Mouse (Mus musculus): Measurements from ENCODE around the gene Il17c. TPM values are rescaled to one million over a fixed set of nuclear protein-coding genes. Genes with fewer than 3 reads are reported as not detected.
A peak's percentile ranks its signal among the peaks of the same experiment; 100 is the strongest.

The Il17c gene
- total RNA-seq, 2 experiments from 2014 or later = not detected

DNA sequence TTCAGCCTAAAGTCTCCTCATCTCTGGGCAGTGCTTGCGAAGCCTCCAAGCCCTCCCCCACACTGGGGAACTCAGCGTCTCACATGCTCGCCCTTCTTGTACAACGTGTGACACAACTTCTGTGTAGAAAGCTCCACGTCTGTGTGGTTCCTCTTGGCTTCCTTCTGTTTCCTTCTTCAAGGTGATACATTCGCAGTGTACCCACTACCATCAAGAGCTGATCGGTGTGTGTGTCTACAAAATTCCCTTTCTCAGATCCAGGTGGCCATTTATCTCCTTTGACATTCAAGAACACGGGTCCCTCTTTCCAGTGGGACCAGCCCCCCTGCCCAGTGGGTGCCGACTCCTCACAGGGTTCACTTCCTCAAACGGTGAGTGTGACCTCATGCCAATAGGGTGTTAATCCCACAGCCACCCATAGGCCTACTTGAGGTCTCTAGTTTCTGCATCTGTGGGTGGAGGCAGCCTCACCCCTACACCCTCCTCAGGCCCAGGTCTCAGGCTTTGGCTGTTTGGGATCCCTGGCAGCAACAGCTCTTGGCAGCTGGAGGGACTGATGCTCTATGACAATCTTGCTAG, 8.3 kb downstream of the Il17c start:
- no peak for DNase-seq (ENCODE audit: low spot score in 2 of 2)

DNA sequence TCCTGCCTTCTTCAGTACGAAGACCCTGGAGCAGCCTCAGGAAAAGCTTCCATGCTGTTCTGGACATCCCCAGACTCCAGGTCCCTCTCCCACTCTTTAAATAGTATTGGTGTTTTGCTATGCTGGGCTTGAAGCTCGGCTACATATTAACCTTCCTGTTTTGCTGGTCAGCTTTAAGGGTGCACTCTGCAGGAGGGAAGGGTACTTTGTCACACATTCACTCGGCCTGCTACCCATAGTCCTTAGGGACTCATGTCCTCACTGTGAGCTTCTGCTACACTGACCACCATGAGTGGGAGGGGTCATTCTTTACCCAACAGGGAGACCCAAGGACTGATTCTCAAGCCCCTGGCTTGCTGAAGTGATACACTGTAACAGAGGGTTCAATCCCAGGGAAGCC, 8.8 kb downstream of the Il17c start:
- DNase-seq (ENCODE audit: low spot score in 2 of 2) = no peak

DNA sequence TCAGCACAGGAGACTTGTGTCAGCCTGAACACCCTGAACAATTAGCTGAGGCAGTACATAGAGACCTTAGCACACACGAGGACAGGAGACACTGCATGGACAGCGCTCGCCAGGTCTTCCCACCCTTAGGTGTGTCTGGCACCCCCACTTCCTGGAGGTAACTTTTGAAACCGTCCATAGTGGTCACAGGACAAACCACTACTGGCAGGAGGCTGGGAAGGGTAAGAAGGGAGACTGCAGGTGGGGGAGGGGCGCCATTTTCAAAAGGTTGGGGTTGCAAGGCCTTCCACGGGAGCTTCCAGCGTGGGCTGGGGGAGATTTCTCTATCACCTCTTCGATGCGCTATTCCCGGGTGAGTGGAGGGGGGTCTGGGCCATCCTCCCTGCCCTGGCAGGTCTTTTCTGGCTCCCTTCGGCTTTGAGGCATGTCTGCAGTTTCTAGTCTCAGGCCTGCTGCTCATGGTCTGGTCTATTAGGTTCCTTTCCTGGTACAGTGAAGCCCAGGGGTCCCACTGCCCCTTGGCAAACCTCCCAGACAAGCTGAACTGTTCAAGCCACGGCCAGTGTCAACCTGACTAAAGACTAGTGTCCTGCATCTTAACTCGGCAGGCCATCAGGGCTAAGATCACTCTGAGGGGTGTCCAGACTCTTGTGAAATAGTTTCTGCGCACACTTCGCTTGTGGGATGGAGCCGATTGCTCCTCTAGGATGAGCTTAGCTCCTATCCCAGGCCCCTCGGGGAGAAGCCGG, 10.0 kb downstream of the Il17c start:
- DNase-seq (ENCODE audit: low spot score in 2 of 2) = no peak

DNA sequence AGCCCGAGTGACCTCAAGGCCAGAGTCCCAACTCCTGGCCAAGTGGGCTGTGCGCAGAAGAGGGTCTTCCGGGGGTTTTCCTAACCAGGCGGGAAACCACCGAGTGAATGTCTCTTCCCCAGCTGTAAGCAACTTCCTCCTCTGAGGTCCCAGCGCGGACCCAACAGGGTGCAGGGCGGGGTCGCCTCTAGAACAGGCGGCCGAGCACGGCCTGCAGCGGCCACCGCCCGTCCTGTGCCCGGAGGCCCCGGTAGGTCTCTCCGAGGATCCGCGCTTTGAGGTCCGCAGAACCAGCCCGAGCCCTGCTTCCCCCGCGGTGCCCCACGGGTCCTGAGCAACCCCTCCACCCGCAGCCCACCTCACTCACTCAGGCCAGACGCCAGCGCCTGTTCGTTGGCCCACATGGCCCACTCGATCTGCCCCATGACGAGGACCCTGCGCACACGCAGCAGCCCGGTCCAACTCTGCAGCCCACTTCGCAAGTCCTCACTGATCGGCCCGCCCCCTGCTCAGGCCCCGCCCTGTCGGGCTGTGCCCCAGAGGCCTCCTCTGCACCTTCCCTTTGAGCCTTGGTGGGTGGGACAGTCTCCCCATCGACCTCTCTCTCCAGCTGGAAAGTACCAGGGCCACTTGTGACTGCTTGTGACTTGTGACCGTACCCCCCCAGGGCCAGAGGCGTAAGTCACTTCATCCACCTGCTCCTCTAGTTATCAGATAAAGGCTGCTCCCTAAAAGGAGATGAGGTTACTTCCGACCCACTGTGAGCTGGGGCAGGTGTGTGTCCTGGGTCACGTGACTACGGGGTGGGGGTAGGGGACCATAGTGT, 10.8 kb downstream of the Il17c start, which contains the start of gene Cyba:
TSS of gene Cyba (minus strand) at position 488 of the 826 bp plus-strand sequence.
- no peak for DNase-seq (ENCODE audit: low spot score in 2 of 2)

DNA sequence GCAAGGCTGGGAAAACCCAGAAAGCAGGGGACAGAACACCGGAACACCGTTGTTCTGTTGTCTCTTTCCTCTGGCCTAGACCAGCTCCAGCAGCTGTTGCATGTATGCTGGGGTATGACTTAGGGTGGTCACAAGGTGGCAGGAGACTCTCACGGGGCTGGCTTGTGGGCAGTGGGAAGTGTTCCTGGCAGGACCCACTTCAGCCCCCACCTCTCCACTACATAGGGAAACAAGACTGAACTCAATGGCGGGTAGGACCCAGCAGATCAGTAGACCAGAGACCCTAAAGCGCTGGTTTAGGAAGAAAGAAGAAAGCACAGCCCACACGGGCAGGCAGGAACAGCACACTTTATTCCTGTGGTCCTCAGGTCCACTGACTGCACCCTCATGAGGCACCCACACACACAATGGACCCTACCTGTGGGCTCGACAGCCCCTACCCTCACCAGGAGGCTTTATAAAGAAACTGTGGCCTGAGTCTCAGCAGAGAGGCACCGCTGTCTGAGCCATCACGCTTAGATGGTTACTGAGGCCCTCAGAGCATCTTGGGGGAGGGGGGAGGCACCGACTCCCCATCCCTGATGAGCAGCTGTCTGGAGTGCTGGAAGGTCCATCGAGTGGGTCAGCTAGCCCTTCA, 11.6 kb downstream of the Il17c start:
- DNase-seq (ENCODE audit: low spot score in 2 of 2) = no peak

DNA sequence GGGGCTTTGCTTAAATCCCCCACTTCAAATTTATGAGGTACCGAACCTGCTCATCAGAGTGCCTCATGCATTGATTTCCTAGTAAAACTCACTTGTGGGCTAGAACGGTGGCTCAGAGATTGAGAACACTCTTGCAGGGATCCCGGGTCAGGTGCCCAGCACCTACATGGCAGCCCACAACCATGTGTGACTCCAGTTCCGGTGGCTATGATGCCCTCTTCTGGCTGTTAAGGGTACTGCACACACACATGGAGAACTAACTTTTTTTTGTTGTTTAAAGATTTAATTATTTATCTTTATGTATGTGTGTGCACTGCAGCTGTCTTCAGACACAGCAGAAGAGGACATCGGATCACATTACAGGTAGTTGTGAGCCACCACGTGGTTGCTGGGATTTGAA, 13.6 kb downstream of the Il17c start:
- no peak for DNase-seq (ENCODE audit: low spot score in 2 of 2)

DNA sequence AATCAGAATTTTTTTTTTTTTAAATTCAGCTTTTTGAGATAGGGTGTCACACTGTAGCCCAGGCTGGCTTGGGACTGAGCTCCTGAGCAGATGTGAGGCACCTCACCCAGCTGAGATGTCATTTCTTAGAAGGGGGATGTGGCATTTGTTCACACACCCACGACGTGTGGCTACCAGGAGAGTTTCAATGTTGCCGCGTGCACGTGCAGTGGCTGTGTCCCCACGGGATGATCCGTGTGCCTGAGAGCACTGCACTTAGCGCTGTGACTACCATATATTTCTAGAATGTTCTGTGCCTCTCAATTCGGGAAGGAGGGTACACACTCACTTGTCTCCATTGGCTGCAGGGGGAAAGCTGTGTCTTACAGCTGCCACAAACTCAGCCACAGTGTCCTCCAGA, 14.3 kb downstream of the Il17c start:
- no peak for DNase-seq (ENCODE audit: low spot score in 2 of 2)

DNA sequence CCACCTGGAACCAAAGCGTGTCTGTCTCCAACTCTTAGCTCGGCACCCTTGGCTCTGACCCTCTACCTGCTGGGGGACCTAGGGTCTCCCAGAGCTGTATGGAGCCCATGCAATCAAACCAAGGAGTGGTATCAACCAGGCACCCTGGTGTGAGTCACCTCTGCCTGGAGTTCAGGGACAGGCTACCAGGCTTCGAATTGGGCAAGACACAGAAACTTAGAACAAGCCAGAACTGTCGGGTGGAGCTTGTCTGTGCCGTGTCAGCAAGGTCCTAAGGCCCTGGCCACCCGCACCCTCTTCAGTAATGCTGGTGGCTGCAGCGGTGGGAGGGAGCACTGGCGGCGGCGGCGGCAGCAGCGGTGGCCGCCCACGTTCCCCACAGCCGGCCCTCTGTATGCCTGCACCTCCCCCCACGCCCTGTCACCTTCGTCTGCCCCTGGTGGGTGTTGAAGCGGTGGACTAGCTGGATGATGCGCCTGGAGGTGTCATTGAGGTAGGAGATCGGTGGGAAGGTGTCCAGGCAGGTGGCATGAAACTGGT, 14.8 kb downstream of the Il17c start:
- DNase-seq (ENCODE audit: low spot score in 2 of 2) = no peak

DNA sequence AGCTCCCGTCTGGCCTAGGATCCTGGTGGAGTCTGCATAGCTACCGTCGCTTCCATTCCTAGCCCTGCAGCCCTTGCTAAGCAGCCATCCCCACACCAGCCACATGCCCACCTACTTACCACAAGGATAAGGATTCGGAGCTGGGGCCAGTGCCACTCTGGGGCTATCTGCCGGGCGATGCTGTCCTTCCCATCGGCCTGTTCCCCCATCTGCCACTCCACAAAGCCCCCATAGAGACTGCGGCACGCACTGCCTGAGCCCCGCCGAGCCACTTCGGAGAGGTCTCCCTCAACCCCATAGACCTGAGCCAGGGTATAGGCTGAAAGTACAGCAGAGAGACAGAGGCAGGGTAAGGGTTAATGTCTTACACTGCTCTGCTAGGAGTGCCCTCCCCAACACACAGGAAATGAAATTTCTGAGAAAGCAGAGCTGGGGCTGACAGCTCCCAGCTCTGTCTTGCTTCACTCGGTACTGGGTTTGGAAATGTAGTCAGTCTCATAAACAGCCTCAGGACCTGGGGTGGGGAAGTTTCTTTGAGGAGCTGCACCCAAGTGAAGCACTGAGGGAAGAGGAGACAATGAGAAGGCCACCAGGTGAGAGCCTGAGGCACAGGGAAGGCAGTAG, 16.0 kb downstream of the Il17c start:
- DNase-seq (ENCODE audit: low spot score in 2 of 2) = no peak

DNA sequence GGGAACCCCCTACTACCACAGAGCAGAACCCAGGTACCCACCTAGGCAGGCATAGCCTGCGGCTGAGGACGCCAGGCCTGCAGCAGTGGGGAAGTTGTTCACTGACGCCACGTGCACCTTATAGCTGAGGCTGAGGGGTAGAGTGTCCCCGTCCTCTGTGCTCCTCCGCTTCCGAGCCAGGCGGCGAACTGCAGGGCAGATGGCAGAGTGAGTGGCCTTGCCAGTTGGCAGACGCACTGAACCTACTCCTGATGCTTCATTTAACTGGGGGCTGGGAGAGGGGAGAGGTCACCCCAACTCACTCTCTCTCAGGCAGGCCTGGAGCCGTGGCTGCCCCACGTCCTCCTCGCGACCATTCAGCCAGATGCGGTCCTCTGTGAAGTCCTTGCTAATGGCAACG, 17.5 kb downstream of the Il17c start:
- DNase-seq (ENCODE audit: low spot score in 2 of 2) = no peak

DNA sequence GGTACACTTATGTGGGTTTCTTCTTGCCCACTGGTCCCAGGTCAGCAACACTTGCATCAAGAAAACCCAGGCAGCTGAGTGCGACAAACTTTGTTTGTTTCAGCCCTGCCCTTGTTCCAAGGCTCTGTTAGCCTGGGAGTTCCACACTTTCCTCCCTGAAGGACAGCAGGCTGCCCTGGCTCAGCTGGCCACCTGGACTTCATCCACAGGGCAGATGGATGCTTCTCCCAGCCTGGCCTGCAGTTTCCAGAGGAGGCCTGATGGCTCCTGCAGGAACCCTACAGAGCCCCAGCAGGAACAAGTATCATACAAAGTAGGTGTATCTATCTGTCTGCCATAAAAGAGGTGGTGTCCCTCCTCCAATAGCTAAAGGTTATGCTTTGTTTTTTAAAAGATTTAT, 19.5 kb downstream of the Il17c start:
- DNase-seq (ENCODE audit: low spot score in 2 of 2) = no peak

DNA sequence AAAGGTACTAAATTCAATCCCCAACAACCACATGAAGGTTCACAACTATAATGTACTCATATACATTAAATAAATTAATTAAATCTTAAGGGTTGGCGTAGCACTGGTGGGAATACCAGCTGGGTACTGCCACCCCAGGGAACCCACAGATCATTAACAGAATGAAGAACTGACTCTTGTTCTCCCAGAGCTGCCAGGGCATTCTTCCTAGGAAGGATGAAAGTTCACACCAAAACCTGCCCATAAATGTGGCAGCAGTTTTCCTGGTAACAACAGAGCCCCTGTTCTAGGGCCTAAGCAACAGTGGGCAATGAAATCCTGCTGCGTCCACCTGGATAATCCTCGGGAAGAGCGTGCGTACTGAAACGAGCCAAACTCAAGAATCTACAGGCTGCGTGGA, 20.5 kb downstream of the Il17c start:
- DNase-seq (ENCODE audit: low spot score in 2 of 2) = no peak

DNA sequence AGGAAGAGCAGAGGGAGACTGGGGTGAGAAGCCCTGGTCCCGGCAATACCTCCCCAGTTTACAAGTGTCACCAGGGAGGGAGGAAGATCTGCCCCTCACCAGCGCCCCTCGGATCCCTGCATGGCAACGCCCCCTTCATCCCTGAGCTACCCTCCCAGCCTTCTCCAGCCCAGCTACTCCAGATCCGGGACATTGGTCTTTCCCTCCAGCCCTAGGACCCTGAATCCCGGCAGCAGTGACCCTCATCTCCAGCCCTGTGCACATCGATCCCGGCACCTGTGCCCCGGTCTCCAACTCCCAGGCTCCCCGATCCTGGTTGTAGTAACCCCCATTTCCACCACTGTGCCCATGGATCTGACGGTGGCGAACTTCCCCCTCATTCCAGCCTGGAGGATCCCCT, 21.0 kb downstream of the Il17c start:
- no peak for DNase-seq (ENCODE audit: low spot score in 2 of 2)

DNA sequence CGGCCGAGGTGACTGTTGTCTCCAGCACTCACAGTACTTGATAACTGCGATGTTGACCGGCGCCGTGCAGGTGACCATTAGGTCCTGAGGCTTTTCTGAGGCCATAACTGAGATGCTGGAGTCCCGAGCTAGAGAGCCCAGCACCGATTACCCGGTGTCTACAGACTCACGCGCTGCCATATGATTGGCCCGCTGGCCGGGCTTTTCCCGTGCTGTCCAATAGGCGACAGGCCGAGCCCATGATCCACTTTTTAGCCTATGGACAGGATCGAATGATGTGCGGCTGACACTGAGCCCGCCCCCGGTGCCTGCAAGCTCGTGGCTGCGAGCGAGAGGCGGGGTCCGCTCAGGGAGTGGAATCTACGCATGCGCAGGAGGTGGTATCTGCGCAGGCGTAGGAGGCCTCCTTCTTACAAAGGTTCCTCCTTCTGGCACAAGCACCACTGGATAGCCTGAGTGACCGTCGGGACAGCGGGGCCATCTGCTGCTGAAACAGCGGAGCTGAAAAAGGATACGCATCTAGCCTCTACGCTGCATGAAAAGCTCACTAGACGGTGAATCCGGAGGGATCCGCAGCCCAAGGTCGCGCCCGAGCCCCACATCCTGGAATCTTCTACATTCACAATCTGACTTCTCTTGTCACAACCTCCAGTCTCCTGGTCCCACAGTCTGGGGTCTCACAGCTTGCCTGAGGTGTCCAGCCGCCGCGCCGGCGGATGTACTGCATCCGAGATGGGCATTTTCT, 21.6 kb downstream of the Il17c start, which contains the start of gene Mvd:
TSS of gene Mvd (minus strand) at position 161 of the 745 bp plus-strand sequence.
- peak; percentile 99 to 100 for DNase-seq (ENCODE audit: low spot score in 2 of 2)

DNA sequence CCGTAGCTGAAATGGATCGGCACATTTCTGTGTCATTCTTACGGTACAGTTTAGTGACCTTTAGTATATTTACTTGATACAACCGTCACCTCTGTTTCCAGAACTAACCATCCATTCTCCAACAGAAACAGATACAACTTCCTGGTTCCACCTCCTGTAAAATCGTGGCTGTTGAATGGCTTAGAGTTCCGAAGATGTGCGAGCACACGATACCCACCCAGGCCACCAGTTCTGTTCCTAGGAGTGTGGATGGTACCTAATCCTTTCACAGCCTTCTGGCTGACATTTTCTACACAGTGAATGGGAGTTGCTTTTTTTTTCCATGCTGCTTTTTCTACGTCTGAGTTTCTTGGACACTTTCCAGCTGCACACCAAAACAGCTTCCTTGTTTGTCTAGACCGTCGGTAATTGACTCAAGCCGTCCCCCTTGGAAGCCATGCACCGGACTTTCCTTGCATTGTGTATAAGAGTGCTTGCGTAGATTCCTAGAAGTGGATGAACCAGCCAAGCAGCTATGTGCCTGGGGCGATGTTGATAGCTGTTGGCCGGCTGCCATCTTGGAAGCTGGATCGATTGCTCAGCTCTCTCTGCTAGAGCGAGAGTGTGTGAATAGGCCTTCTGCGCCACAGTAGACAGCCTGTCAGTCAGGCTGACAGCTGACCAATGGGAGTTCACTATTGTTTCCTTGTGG, 22.4 kb downstream of the Il17c start:
- peak; percentile 77 to 80 for DNase-seq (ENCODE audit: low spot score in 2 of 2)

DNA sequence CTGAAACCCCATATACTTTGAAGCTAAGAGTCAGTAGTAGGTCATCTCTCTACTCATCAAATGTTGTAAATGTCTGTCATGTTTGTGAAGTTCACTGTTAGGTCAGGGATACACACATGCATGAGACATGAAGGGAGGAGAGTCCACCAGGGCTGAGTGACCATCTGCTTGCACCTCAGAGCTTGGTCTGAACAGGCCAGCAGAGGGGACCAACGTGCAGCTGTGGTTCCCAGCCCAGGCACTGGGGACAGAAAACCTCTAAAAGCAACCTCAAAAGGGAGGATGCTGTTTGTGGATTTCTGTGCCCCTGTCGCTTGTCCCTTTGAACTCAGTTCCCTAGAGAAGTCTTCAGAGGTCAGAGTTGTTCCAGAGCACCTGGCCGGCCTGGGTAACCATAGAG, 23.4 kb downstream of the Il17c start:
- no peak for DNase-seq (ENCODE audit: low spot score in 2 of 2)

DNA sequence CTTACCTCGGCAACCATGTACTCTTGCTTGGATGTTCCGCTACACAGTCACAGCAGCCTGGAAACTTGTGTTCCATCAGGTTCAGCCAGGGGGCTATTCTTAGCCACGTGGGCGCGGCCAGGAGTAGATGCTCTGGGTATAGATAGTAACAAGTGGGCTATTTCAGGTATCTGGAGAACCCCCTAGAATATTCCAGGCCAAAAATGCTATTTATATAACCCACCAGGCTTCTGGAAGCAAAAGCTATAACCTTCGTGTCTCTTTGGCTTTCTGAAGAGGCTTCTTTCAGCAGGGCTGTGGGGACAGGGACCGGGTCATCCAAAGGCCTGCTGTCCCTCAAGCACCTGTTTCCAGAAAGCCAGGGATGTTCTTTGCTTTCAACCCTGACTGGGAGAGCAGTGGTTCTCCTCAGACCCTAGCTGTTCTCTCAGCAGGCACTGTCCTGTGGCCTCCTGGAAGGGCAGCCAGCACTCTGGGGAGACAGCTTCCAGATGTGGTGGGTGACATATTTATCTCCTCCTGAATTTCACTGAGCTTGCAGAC, 29.4 kb downstream of the Il17c start:
- DNase-seq (ENCODE audit: low spot score in 2 of 2) = no peak

DNA sequence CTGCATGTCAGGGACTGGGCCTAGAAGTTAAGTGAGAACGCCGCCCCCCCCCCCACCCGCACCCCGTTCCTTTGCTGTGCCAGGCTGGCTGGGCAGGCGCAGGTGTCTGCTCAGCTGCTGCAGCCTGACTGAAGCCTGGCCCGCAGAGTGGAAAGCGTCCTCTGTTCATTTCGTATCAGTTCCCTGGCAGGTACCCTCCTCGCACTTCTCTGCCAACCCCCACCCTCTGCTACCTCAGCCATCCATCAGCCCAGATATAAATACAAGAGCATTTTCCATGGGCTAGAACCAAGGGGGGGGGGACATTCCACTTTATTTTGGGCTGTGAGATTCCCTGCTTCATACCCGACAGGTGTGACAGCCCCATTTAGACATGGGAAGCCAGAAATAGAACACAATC, 30.3 kb downstream of the Il17c start:
- DNase-seq (ENCODE audit: low spot score in 2 of 2) = no peak

DNA sequence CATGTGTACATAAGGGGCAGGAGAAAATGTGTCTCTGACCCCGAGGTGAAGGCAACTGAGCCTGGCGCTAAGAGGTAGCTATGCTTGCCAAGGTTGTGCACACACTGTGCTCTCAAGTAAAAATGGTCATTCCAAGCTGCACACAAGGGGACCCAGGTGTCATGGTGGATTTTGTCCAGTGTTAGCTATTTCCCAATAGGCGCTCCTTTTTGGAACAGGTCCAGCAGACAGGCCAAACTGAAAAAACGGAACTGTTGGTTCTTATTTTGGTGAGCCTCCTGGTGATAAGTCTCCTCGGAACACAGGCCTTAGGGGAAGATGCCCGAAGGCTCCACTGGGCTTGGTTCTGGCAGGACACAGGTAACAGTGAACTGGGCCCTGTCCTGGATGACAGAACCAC, 32.6 kb downstream of the Il17c start:
- DNase-seq (ENCODE audit: low spot score in 2 of 2) = no peak
